Mouse (Mus musculus): Measurements from ENCODE around the gene Nudt6. TPM values are rescaled to one million over a fixed set of nuclear protein-coding genes. Genes with fewer than 3 reads are reported as not detected.

Gene Nudt6
- polyA plus RNA-seq, 2 experiments = 3.9 to 5.2 TPM

- TF ChIP-seq EP300 (IDR thresholded peaks at IDR 0.05; ENCODE audit: low read depth) = no peak
- no peak for TF ChIP-seq CTCF (IDR thresholded peaks at IDR 0.05; ENCODE audit: low read depth)
- peaks cover 10 to 11% of the 10 kb centered on the region in 2 experiments for H3K4me1 ChIP-seq (replicated peaks; ENCODE audit: control insufficient read depth in 2 of 2, insufficient read depth in 2 of 2, low read length in 1 of 2)
- ATAC-seq (ENCODE audit: insufficient read depth) (peak; percentile 90), DNase-seq (ENCODE audit: low read depth in 3 of 3, low spot score in 3 of 3) (peak; percentile 99 to 100 (median 99))
- H3K9me3 ChIP-seq (ENCODE audit: control insufficient read depth, low read length) = no peaks in the 10 kb centered on the region
- H3K36me3 ChIP-seq (replicated peaks; ENCODE audit: control insufficient read depth, insufficient read depth, low read depth) = no peaks in the 10 kb centered on the region
- H3K4me3 ChIP-seq (ENCODE audit: insufficient read depth in 1 of 2, low read depth in 2 of 2, low read length in 2 of 2) = peak within 1 kb of the TSS; percentile 87 to 95
- H3K9ac ChIP-seq (replicated peaks) = peak within 1 kb of the TSS; percentile 86
- no peaks in the 10 kb centered on the region for H3K27me3 ChIP-seq (ENCODE audit: control insufficient read depth, insufficient read depth, low read length)
- H3K27ac ChIP-seq = peak within 1 kb of the TSS; percentile 83
- under 1% methylated on average over 45 of the region's 50 CpGs for WGBS (ENCODE audit: insufficient replicate concordance)
- peak within 1 kb of the TSS; percentile 85 for H3K4me2 ChIP-seq (ENCODE audit: low read depth)
These were observed 486 bp downstream of the Nudt6 start, which contains the start of gene Spata5 for GRCm38 (mm10) chr3:37419458-37419991. TSS of gene Spata5 (plus strand) at chr3:37419896.

DNA sequence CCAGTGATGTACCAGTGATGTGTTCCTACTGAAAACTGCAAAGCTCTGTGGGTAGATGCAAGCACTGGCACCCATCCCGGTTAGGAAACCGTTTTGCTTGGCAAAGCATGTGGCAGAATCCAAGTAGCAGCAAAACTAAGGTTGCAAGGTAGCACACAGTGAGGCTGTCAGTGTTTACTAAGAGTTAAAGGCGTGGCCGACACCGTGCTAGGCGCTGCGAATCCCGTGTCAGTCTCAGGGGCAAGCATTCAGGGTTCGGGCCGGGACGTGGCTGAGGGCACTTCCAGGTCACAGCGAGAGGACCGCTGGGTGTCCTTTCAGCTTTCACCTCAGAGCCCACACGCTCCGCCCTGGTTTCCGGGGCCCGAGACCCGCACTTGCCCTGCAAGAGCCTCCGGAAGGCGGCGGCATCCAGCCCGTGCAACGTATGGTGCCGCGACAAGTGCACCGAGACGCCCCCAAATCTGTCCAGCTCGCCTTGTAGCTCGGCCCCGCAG is 1.0 kb downstream of the Nudt6 start:
- Histone ChIP-seq H3K9me3 (ENCODE audit: control insufficient read depth, low read length) (no peaks in the 10 kb centered on the region), H3K4me2 (ENCODE audit: low read depth) (peak overlapping the region; percentile 85), H3K36me3 (replicated peaks; ENCODE audit: control insufficient read depth, insufficient read depth, low read depth) (no peaks in the 10 kb centered on the region), H3K27ac (peak overlapping the region; percentile 14), H3K9ac (replicated peaks) (peak overlapping the region; percentile 62), H3K4me3 (ENCODE audit: insufficient read depth in 1 of 2, low read depth in 2 of 2, low read length in 2 of 2) (peak overlapping the region; percentile 63 to 79), H3K27me3 (ENCODE audit: control insufficient read depth, insufficient read depth, low read length) (no peaks in the 10 kb centered on the region), H3K4me1 (replicated peaks; ENCODE audit: control insufficient read depth in 2 of 2, insufficient read depth in 2 of 2, low read length in 1 of 2) (peaks cover 10 to 11% of the 10 kb centered on the region in 2 experiments)
- TF ChIP-seq EP300 (IDR thresholded peaks at IDR 0.05; ENCODE audit: low read depth) = no peak
- peak; percentile 50 for TF ChIP-seq CTCF (IDR thresholded peaks at IDR 0.05; ENCODE audit: low read depth)
- DNase-seq (ENCODE audit: low read depth in 3 of 3, low spot score in 3 of 3) = peak in 1 of 3 experiments; percentile 53
- under 1% methylated on average over 30 of the region's 30 CpGs for WGBS (ENCODE audit: insufficient replicate concordance)
- ATAC-seq (ENCODE audit: insufficient read depth) = peak; percentile 38

GRCm38 (mm10) chr3:37418341-37418740 is 1.7 kb downstream of the Nudt6 start:
- H3K4me3 ChIP-seq (ENCODE audit: insufficient read depth in 1 of 2, low read depth in 2 of 2, low read length in 2 of 2) = peak overlapping the region in 1 of 2 experiments; percentile 63; a peak in 2 of 4 replicates
- peak overlapping the region; percentile 85 for H3K4me2 ChIP-seq (ENCODE audit: low read depth)
- TF ChIP-seq EP300 (IDR thresholded peaks at IDR 0.05; ENCODE audit: low read depth) = no peak
- TF ChIP-seq CTCF (IDR thresholded peaks at IDR 0.05; ENCODE audit: low read depth) = no peak
- WGBS (ENCODE audit: insufficient replicate concordance) = 63% methylated on average over 5 of the region's 5 CpGs
- DNase-seq (ENCODE audit: low read depth in 3 of 3, low spot score in 3 of 3) (no peak), ATAC-seq (ENCODE audit: insufficient read depth) (no peak)
- H3K36me3 ChIP-seq (replicated peaks; ENCODE audit: control insufficient read depth, insufficient read depth, low read depth) = no peaks in the 10 kb centered on the region
- H3K27ac ChIP-seq = no peak overlapping the region
- H3K4me1 ChIP-seq (replicated peaks; ENCODE audit: control insufficient read depth in 2 of 2, insufficient read depth in 2 of 2, low read length in 1 of 2) = peaks cover 10 to 11% of the 10 kb centered on the region in 2 experiments
- H3K27me3 ChIP-seq (ENCODE audit: control insufficient read depth, insufficient read depth, low read length) = no peaks in the 10 kb centered on the region
- H3K9me3 ChIP-seq (ENCODE audit: control insufficient read depth, low read length) = no peaks in the 10 kb centered on the region
- peak overlapping the region; percentile 62; the same call in 1 of the 2 replicates for H3K9ac ChIP-seq (replicated peaks)

DNA sequence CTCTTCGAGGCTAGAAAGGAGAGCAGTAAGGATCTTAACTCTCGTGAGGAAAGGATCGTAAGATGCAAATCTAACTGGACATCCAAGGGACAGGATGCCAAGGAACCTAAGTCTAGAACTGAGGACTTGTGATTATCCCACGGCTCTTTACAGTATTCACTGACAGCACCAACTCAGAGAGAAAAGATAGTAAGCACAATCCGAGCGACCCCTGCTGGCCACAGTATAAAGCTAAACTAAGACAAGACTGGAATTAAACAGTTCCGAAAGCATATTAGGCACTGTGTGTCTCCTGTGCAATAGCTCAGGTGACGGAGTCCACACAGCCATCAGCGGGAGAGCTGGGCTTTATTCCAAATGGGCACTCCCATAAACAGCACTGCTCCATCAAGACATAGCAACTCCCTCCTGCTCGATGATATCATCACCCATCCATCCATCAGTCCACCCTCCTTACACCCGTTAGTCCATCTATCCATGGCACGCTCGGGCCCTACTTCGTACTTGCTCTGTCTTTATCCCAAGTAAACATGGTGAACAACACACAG is 5.5 kb downstream of the Nudt6 start:
- H3K4me1 ChIP-seq (replicated peaks; ENCODE audit: control insufficient read depth in 2 of 2, insufficient read depth in 2 of 2, low read length in 1 of 2) = peaks cover 5 to 7% of the 10 kb centered on the region in 2 experiments; a peak in 3 of 4 replicates
- H3K4me3 ChIP-seq (ENCODE audit: insufficient read depth in 1 of 2, low read depth in 2 of 2, low read length in 2 of 2) = no peak overlapping the region
- DNase-seq (ENCODE audit: low read depth in 3 of 3, low spot score in 3 of 3) (peak in 2 of 3 experiments; percentile 28 to 57), ATAC-seq (ENCODE audit: insufficient read depth) (no peak)
- H3K36me3 ChIP-seq (replicated peaks; ENCODE audit: control insufficient read depth, insufficient read depth, low read depth) = no peaks in the 10 kb centered on the region
- H3K9ac ChIP-seq (replicated peaks) = no peak overlapping the region
- WGBS (ENCODE audit: insufficient replicate concordance) = 46% methylated on average over 14 of the region's 14 CpGs
- no peak overlapping the region for H3K4me2 ChIP-seq (ENCODE audit: low read depth)
- H3K9me3 ChIP-seq (ENCODE audit: control insufficient read depth, low read length) = no peaks in the 10 kb centered on the region
- no peaks in the 10 kb centered on the region for H3K27me3 ChIP-seq (ENCODE audit: control insufficient read depth, insufficient read depth, low read length)
- no peak overlapping the region for H3K27ac ChIP-seq
- peak; percentile 75 for TF ChIP-seq CTCF (IDR thresholded peaks at IDR 0.05; ENCODE audit: low read depth)
- TF ChIP-seq EP300 (IDR thresholded peaks at IDR 0.05; ENCODE audit: low read depth) = no peak

DNA sequence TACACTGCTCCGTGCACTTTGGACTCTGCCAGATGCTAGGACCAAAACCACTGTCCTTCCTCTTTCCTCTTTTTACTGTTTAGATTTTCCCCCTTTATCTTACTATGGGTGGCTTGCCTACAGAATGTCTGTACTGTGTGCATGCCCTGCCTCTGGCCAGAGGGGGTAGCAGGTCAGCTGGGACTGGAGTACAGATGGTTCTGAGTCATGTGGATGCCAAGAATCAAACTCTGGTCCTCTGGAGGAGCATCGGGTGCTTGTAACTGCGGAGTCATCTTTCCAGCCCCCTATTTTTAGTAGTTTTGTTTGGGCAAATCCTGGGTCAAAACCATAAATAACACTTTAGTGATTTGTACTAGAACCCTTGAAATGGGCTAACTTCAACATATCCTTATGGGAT is 6.6 kb downstream of the Nudt6 start:
- 72% methylated on average over 3 of the region's 3 CpGs for WGBS (ENCODE audit: insufficient replicate concordance)
- Histone ChIP-seq H3K4me2 (ENCODE audit: low read depth) (no peak overlapping the region), H3K9ac (replicated peaks) (no peak overlapping the region), H3K4me1 (replicated peaks; ENCODE audit: control insufficient read depth in 2 of 2, insufficient read depth in 2 of 2, low read length in 1 of 2) (peaks cover under 1 to 2% of the 10 kb centered on the region in 2 experiments; a peak in 2 of 4 replicates), H3K27ac (no peak overlapping the region), H3K9me3 (ENCODE audit: control insufficient read depth, low read length) (no peaks in the 10 kb centered on the region), H3K27me3 (ENCODE audit: control insufficient read depth, insufficient read depth, low read length) (no peaks in the 10 kb centered on the region), H3K4me3 (ENCODE audit: insufficient read depth in 1 of 2, low read depth in 2 of 2, low read length in 2 of 2) (no peak overlapping the region), H3K36me3 (replicated peaks; ENCODE audit: control insufficient read depth, insufficient read depth, low read depth) (no peaks in the 10 kb centered on the region)
- DNase-seq (ENCODE audit: low read depth in 3 of 3, low spot score in 3 of 3) (no peak), ATAC-seq (ENCODE audit: insufficient read depth) (no peak)
- TF ChIP-seq CTCF (IDR thresholded peaks at IDR 0.05; ENCODE audit: low read depth) (no peak), EP300 (IDR thresholded peaks at IDR 0.05; ENCODE audit: low read depth) (no peak)

Data from liver, embryonic 14.5 days (tissue).